Mouse (Mus musculus) hindbrain, embryonic 14.5 days (tissue): ENCODE data around the gene Pramel4. TPM values are rescaled to one million over a fixed set of nuclear protein-coding genes. Genes with fewer than 3 reads are reported as not detected.
"Not testable (repeated sequence)": the region's sequence is repeated elsewhere in the genome, so short reads cannot be mapped to it uniquely, and the experiment has no call there.

Source experiments
- ATAC-seq: fragments of 200-750 bp; cut with Nextera tagmentation; 2 replicates; pipeline ENCODE4 v1.8.0; 2017; ENCODE audit warnings: moderate number of reproducible peaks, mild to moderate bottlenecking, moderate TSS enrichment, moderate library complexity; ENCODE audit not compliant: low FRiP score
- DNase-seq: peaks from one replicate; pipeline ENCODE4 v3.0.0-alpha.2; 2015; ENCODE audit warnings: low spot score
- H3K27ac ChIP-seq: fragments of 300-500 bp; sonication (generic); 2 replicates; pipeline ENCODE4 v1.5.1; 2014; ENCODE audit warnings: mild to moderate bottlenecking, moderate library complexity
- H3K27me3 ChIP-seq: fragments of 300-500 bp; sonication (generic); 2 replicates; pipeline ENCODE4 v1.6.1; 2014; ENCODE audit warnings: mild to moderate bottlenecking, low read length, mixed read lengths; ENCODE audit not compliant: control insufficient read depth, insufficient read depth
- H3K36me3 ChIP-seq: fragments of 300-500 bp; sonication (generic); replicated peaks from 2 replicates; pipeline ENCODE4 v1.6.1; 2014; ENCODE audit not compliant: control insufficient read depth, insufficient read depth
- H3K4me1 ChIP-seq: fragments of 300-500 bp; sonication (generic); replicated peaks from 2 replicates; pipeline ENCODE4 v1.6.1; 2014; ENCODE audit warnings: antibody characterized with exemption, low read length, mixed read lengths; ENCODE audit not compliant: control insufficient read depth, insufficient read depth
- H3K4me2 ChIP-seq: fragments of 300-500 bp; sonication (generic); replicated peaks from 2 replicates; pipeline ENCODE4 v1.6.1; 2014; ENCODE audit warnings: mild to moderate bottlenecking, moderate library complexity
- H3K4me3 ChIP-seq: fragments of 300-500 bp; sonication (generic); replicated peaks from 2 replicates; pipeline ENCODE4 v1.5.1; 2014; ENCODE audit warnings: mild to moderate bottlenecking, low read length
- H3K9ac ChIP-seq: fragments of 300-500 bp; sonication (generic); 2 replicates; pipeline ENCODE4 v1.6.1; 2014
- H3K9me3 ChIP-seq: fragments of 300-500 bp; sonication (generic); 2 replicates; pipeline ENCODE4 v1.6.1; 2016; ENCODE audit warnings: low read length; ENCODE audit not compliant: control insufficient read depth
- WGBS: fragments of 180-500 bp; shearing (Covaris S2); extraction: QIAGEN DNeasy Blood & Tissue Kit; methylation state at CpG from one replicate; pipeline ENCODE4 v1.1.7; 2014; 5-methylcytosine and 5-hydroxymethylcytosine counted together
- polyA plus RNA-seq: library from polyadenylated mRNA; unstranded; fragments of >200 nt; fragmentation: Nextera tagmentation; extraction: Ambion mirVana; gene quantifications from 2 replicates; pipeline ENCODE4 v1.2.1, GENCODE M21; 2014

Pramel4 gene
- not detected in 2 replicates for polyA plus RNA-seq

GRCm38 (mm10) chr4:144058826-144059225, at the start of gene Pramel4:
Gene Pramel4, plus strand, starts transcription at chr4:144059126.
- not testable (repeated sequence) for H3K9ac ChIP-seq, ATAC-seq, H3K4me3 ChIP-seq, H3K36me3 ChIP-seq, DNase-seq, H3K4me1 ChIP-seq, H3K4me2 ChIP-seq, H3K27ac ChIP-seq, H3K9me3 ChIP-seq, H3K27me3 ChIP-seq
- WGBS, result 91% methylated on average over 3 of the region's 3 CpGs

GRCm38 (mm10) chr4:144106174-144106573, 47.2 kb downstream of the Pramel4 start, which contains the start of gene Gm13102:
Gene Gm13102, plus strand, starts transcription at chr4:144106474.
- not testable (repeated sequence) for H3K36me3 ChIP-seq, ATAC-seq, DNase-seq, H3K4me1 ChIP-seq, H3K27me3 ChIP-seq, H3K27ac ChIP-seq, H3K4me3 ChIP-seq, H3K4me2 ChIP-seq, H3K9me3 ChIP-seq, H3K9ac ChIP-seq
- no CpG with 5 or more reads among the region's 2 CpGs for WGBS

Other genes with a start within 250 kb of the Pramel4 start
- gene Gm13084, start 243.0 kb upstream of the Pramel4 start, polyA plus RNA-seq, result not detected in 2 replicates
- gene Gm13103, start 212.6 kb upstream of the Pramel4 start, polyA plus RNA-seq, result not detected in 2 replicates
- gene Pramef6, start 158.7 kb upstream of the Pramel4 start, polyA plus RNA-seq, result not detected in 2 replicates
- gene Pramef25, start 108.1 kb upstream of the Pramel4 start, polyA plus RNA-seq, result not detected in 2 replicates
- gene Gm13101, start 92.2 kb upstream of the Pramel4 start, polyA plus RNA-seq, result not detected in 2 replicates
- gene Pramef17, start 64.8 kb upstream of the Pramel4 start, polyA plus RNA-seq, result not detected in 2 replicates
- not detected in 2 replicates for gene Gm13102, start 47.3 kb downstream of the Pramel4 start, polyA plus RNA-seq
- gene Oog3, start 103.5 kb downstream of the Pramel4 start, polyA plus RNA-seq, result not detected in 2 replicates
- gene Oog2, start 131.6 kb downstream of the Pramel4 start, polyA plus RNA-seq, result not detected in 2 replicates
- not detected in 2 replicates for gene C87977, start 154.2 kb downstream of the Pramel4 start, polyA plus RNA-seq
- not detected in 2 replicates for gene Pramel5, start 221.4 kb downstream of the Pramel4 start, polyA plus RNA-seq